Mouse (Mus musculus) heart, postnatal 10 days (tissue): ENCODE data around the gene Spin2f. TPM values are rescaled to one million over a fixed set of nuclear protein-coding genes. Genes with fewer than 3 reads are reported as not detected.
"Not testable (repeated sequence)": the region's sequence is repeated elsewhere in the genome, so short reads cannot be mapped to it uniquely, and the experiment has no call there.

ENCODE experiments used
- DNase-seq, 2 experiments: peaks; one replicate each; pipeline ENCODE4 v3.0.0; 2021
- intact Hi-C: fragments of 180-260 bp; cut with DNase I; formaldehyde crosslinking; loops from one replicate; pipeline ENCODE4 v1.15.1; 2025
- total RNA-seq, 2 experiments: library from RNA; stranded (reverse); gene quantifications; 2 replicates each; pipeline ENCODE4 v1.2.3; 2021

Gene Spin2f
- not detected for total RNA-seq

GRCm38 (mm10) chrX:31253594-31253993 lies at the start of gene Spin2f:
Gene Spin2f (plus strand): TSS chrX:31253894.
- DNase-seq, intact Hi-C loops: not testable (repeated sequence)

DNA sequence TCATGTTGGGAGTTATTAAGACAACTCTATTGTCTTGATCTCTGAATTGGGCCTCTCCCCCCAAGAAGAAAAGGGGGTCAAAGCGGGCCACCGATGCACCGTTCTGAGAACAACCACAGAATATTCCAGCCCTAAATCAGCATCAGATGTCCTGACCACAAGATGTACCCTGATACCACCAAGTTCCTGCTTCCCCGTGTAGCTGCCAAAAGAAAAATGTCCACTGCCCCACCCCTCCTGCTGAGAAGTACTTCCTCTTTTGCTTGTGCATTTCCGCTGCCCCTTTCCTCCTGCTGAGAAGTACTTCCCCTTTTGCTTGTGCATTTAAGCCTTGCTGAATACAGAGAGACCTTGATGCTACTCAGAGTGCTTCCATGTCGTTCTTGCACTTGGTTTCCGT lies 41.6 kb upstream of the Spin2f start:
- intact Hi-C loops, DNase-seq: not testable (repeated sequence)

DNA sequence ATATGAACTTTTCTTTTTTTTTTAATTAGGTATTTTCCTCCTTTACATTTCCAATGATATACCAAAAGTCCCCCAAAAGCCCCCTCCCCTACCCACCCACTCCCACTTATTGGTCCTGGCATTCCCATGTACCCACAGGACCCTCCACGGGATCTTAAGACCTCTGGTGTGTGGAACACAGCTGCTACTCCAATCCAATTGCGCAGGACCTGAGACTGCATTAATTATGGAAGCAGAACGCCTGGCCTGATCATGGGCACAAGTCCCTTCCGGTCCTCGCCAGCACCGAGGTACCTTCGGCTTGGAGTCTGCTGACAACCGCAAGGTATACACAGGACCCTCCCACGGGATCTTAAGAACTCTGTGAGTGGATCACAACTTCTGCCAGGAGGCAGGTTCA lies 30.2 kb upstream of the Spin2f start:
- intact Hi-C loops, DNase-seq: not testable (repeated sequence)

DNA sequence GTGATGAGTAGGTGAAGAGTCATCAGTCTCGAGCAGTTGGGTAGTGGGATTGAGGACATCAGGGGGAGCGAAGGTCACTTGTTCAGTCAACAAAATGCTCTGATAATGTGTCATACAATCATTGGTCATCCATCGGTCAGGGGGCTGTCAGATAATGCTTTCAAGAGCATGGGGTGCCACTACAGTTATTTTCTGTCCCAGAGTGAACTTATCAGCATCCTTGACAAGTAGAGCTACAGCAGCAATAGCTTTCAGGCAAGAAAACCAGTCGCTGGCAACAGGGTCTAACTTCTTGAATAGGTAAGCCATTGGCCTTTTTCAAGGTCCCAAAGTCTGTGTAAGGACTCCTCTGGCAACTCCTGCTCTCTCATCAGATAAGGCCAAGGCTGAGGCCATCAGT lies 18.6 kb upstream of the Spin2f start:
- intact Hi-C loops, DNase-seq: not testable (repeated sequence)

GRCm38 (mm10) chrX:31241754-31242153 lies 11.9 kb upstream of the Spin2f start:
- intact Hi-C loops, DNase-seq: not testable (repeated sequence)

Other genes starting within 250 kb of the Spin2f start
- not detected for gene Btbd35f29, start 136.2 kb upstream of the Spin2f start, total RNA-seq
- not detected for gene Btbd35f26, start 82.6 kb downstream of the Spin2f start, total RNA-seq
- not detected for gene Btbd35f19, start 130.0 kb downstream of the Spin2f start, total RNA-seq